Mouse (Mus musculus): ENCODE data around the gene Ticrr. TPM values are rescaled to one million over a fixed set of nuclear protein-coding genes. Genes with fewer than 3 reads are reported as not detected.

Ticrr gene
- total RNA-seq, 2 experiments from 2014 or later, result 12.4 to 22.8 TPM

DNA sequence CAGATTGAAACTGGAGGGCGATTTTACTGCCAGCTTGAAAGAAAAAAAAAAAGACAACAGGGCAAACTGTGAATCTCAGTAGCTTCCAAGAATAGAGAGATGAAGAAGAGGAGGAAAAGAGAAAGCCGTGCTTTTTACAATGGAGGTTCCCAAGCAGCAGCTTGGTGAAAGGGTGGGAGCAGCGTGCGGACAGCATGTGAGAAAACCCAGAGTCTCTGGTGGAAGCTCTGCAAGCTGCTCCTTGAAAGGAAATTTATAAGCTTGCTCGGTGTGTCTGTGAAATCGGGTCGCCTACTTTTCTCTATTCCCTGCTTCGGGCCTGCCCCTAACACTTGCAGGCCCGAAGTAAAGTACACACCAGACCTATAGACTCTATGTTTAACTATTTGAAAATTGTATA lies 84.1 kb downstream of the Ticrr start:
- ATAC-seq (ENCODE audit: poor library complexity, severe bottlenecking), result no peak

DNA sequence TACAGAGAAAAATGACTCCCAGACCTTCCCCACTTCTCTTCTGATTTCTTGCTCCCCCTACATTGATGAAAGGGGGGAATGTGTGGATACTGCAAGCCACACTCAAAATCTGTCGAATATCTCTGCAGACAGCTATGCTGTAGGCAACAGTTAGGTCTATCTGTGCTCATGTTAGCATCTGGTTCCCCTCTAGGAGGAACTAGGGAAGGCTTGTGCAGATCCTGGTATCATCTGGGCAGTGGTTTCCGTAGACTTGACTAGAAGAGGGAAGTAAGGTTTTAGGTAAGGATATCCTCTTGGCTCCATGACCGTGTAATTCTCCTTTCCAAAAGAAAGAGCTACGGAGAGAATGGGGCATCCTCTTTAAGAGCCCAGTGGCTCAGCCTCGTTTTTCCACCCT lies 84.6 kb downstream of the Ticrr start:
- ATAC-seq (ENCODE audit: poor library complexity, severe bottlenecking), result no peak

DNA sequence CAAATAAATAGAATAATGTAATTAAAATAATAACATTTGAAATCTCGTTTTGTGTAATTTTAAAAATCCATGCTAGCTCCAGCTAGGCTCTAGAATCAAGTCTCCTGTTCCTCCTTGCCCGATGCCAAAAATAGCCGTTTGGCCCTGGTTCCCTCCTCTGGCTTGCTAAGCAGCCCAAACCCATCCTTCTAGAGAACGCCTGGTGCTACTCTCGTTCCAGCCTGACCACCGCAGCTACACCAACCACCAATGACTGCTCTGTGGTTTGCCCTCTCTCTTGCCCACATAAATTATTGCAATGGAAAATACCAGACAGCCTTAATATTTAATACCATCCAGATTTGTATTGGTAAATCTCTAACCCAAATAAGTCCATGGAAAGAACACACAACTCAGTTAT lies 87.7 kb downstream of the Ticrr start:
- no peak for ATAC-seq (ENCODE audit: poor library complexity, severe bottlenecking)

Other genes with a start within 250 kb of the Ticrr start
- gene Polg, start 193.8 kb upstream of the Ticrr start, total RNA-seq (2015), result 18.9 and 26.5 TPM in 2 replicates
- gene Polg, start 193.8 kb upstream of the Ticrr start, total RNA-seq (2017), result 61.2 and 71.9 TPM in 2 replicates
- 0.18 and 1.0 TPM in 2 replicates for gene Rhcg, start 42.5 kb upstream of the Ticrr start, total RNA-seq (2015)
- 0.77 TPM in 1 of 2 replicates, not detected in the other for gene Rhcg, start 42.5 kb upstream of the Ticrr start, total RNA-seq (2017)
- 0.11 and 0.13 TPM in 2 replicates for gene Kif7, start 55.5 kb downstream of the Ticrr start, total RNA-seq (2015)
- 0.51 TPM in 1 of 2 replicates, not detected in the other for gene Kif7, start 55.5 kb downstream of the Ticrr start, total RNA-seq (2017)
- not detected in 2 replicates for gene Plin1, start 72.7 kb downstream of the Ticrr start, total RNA-seq (2015)
- gene Plin1, start 72.7 kb downstream of the Ticrr start, total RNA-seq (2017), result not detected in 2 replicates
- gene Pex11a, start 82.9 kb downstream of the Ticrr start, total RNA-seq (2015), result 0.98 and 1.3 TPM in 2 replicates
- gene Pex11a, start 82.9 kb downstream of the Ticrr start, total RNA-seq (2017), result 1.5 and 5.4 TPM in 2 replicates
- gene Wdr93, start 83.0 kb downstream of the Ticrr start, total RNA-seq (2015), result not detected in 2 replicates
- gene Wdr93, start 83.0 kb downstream of the Ticrr start, total RNA-seq (2017), result not detected in 2 replicates
- not detected in 2 replicates for gene Mesp1, start 133.6 kb downstream of the Ticrr start, total RNA-seq (2015)
- gene Mesp1, start 133.6 kb downstream of the Ticrr start, total RNA-seq (2017), result not detected in 2 replicates
- gene Mesp2, start 150.5 kb downstream of the Ticrr start, total RNA-seq (2015), result 0.29 TPM in 1 of 2 replicates, not detected in the other
- gene Mesp2, start 150.5 kb downstream of the Ticrr start, total RNA-seq (2017), result not detected in 2 replicates
- gene Anpep, start 200.9 kb downstream of the Ticrr start, total RNA-seq (2015), result 1.8 and 2.0 TPM in 2 replicates
- gene Anpep, start 200.9 kb downstream of the Ticrr start, total RNA-seq (2017), result not detected in 2 replicates